Mouse (Mus musculus): ENCODE results near the gene Zfp820.
"Not testable (repeated sequence)": the region's sequence is repeated elsewhere in the genome, so short reads cannot be mapped to it uniquely, and the experiment has no call there.

The Zfp820 gene

DNA sequence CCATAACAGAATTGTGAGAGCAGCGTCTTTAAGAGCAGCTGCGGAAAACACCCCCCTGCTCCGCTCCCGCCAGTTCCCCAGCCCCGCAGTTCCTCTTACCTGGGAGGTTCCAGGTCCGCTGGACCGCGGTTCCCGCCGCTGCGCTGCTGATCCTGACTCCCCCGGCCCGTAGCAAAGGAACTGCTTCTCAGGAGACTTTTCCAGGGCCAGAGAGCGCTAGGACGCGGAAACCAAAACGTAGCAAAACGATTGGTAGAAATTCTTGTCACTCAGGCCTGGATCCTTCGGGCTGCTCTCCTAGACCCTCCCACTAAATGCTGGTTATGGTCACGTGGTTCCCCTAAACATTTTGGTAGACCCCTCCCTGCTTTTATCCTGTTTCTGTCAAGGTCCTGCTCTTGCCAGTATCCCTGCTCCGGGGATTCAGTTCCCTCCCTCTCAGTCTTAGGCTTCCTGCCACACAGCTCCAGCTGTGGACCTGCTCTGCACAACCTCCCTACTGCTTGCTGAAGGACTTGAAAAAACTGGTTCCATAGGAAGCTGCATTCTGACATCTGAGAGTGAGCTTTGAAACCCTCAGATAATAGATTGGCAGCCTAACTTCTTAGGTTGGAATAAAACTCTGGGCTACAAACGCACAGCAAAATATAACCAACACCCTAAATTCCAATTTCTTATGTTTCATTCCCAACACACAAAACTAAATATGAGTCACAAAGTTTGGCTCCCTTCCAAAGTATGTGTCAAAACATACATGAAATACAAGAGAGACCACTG, at the start of gene Zfp820:
Zfp820 (minus strand) TSS at position 228 of the 777 bp plus-strand sequence.
- peak; percentile 8 for DNase-seq (ENCODE audit: low spot score)

DNA sequence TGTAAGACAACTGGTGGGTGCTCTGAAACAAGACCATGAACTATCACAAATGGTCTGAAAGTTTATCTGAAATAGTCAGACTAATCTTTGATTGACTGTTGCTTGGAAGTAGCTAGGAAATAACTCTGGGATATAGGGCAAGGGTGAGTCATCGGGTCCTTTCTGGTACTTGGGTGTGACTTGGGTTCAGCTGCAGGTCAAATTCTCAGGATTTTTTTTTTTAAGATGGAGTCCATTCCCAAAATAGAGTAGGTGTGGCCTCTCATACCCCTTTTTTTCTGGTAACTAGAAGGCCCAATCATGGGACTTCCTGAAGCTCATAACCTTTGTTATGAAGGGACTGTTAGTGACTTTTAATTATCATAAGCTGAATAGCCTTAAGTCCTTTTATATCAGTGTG, 25.7 kb upstream of the Zfp820 start:
- no peak for DNase-seq (ENCODE audit: low spot score)

DNA sequence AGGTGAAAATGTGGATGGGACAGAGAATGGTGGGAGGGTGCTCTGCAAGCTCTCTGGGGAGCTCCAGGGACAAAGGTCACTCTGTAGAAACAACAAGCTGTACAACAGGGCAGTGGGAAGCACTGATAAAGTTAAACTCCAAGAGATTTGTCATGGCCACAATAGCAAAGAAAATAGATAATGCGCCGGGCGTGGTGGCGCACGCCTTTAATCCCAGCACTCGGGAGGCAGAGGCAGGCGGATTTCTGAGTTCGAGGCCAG, 680 bp upstream of the Zfp820 start:
- DNase-seq (ENCODE audit: low spot score), result not testable (repeated sequence)

DNA sequence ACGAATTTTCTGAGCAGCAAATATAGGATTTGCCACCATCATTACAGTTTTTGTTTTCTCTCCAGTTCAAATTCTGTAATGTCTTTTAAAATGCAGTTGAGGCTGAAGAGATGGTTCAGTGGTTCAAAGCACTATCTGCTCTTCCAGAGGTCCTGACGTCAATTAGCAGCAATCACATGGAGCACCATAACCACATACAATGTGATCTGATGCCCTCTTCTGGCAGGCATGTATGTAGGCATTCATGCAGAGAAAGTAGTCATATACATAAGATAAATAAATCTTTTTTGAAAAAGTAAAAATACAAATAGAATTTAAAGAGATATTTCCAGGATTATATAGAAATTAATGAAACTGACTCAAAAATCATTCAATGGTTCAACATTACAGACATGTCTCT, 7.1 kb downstream of the Zfp820 start:
- no peak for DNase-seq (ENCODE audit: low spot score)

DNA sequence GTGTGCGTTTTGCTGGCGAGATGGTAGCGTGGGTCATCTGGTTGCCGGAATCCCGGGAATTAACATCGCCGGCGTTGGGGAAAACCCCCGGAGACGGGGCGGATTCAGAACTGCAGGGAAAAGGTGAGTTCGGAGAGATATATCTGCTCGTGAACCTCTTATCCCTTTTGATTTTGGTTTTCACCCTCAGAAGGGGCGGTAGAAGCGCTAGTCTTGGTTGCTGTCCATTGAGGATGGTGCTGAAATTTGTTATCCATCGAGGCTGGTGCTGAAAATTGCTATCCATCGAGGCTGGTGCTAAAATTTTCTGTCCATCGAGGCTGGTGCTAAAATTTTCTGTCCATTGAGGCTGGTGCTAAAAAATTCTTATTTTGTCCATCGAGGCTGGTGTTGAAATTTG, 44.2 kb downstream of the Zfp820 start:
- DNase-seq (ENCODE audit: low spot score), result not testable (repeated sequence)

DNA sequence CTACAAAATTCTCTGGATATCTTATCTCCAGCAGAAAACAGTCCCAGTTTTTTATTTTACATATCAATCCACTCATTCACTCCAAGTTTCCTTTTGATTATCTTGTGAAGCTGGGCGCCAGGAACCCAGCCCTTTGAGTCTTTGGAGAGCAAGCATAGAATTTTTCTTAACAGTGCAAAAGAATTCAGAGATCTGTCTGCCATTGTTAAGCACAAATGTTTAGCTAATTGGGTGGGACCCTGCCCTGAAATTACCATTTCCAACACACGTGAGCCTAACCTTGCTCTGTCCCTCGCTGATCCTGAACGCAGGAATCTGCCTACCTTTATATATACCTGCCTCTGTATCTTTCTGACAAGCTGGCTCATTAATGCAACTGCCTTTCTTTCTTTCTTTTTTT, 53.3 kb downstream of the Zfp820 start:
- DNase-seq (ENCODE audit: low spot score), result no peak

DNA sequence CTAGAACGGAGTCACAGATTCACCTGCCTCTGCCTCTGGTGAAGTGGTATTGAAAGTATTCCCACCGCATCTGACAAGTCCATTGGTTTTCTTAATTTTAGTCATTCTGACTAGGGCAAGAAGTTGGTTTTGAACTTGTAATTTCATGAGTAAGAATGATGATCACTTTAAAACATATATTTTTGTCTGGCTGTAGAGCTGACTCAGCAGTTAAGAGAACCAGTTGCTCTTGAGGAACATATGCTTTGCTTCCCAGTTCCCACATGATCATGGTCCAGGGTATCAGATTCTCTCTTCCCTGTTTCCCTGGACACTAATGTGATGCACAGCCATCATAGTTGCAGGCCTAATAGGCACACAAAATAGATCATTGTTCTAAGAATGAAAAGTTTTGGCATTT, 75.2 kb downstream of the Zfp820 start:
- DNase-seq (ENCODE audit: low spot score), result no peak

All from left cerebral cortex, adult 11 months (tissue).